Mouse (Mus musculus): ENCODE measurements at regions not wholly inside any gene's neighbourhood (a gene's known extent, or its start where the extent isn't known, plus 50 kb on each side); places are given as distances from the start of the nearest gene placed in this dataset.
"Not testable (repeated sequence)": the region's sequence is repeated elsewhere in the genome, so short reads cannot be mapped to it uniquely, and the experiment has no call there.

- not testable (repeated sequence) for DNase-seq (ENCODE audit: low spot score)
These were observed 223.6 kb upstream of the Car8 start for GRCm38 (mm10) chr4:8462414-8462813.

GRCm38 (mm10) chr4:8454346-8454745, 215.5 kb upstream of the Car8 start:
- DNase-seq (ENCODE audit: low spot score), result no peak

- DNase-seq (ENCODE audit: low spot score), result no peak
These were observed 193.6 kb upstream of the Car8 start for GRCm38 (mm10) chr4:8432393-8432792.

- no peak for DNase-seq (ENCODE audit: low spot score)
These were observed 192.1 kb upstream of the Car8 start for GRCm38 (mm10) chr4:8431032-8431332.

- no peak for DNase-seq (ENCODE audit: low spot score)
These were observed 191.6 kb upstream of the Car8 start for GRCm38 (mm10) chr4:8430269-8431031.

- no peak for DNase-seq (ENCODE audit: low spot score)
These were observed 190.9 kb upstream of the Car8 start for GRCm38 (mm10) chr4:8429771-8430170.

- no peak for DNase-seq (ENCODE audit: low spot score)
These were observed 190.0 kb upstream of the Car8 start for GRCm38 (mm10) chr4:8428629-8429523.

GRCm38 (mm10) chr4:8427812-8428211, 189.0 kb upstream of the Car8 start:
- DNase-seq (ENCODE audit: low spot score), result no peak

GRCm38 (mm10) chr4:8423392-8424045, 184.7 kb upstream of the Car8 start:
- DNase-seq (ENCODE audit: low spot score), result no peak

- no peak for DNase-seq (ENCODE audit: low spot score)
These were observed 182.4 kb upstream of the Car8 start for GRCm38 (mm10) chr4:8421285-8421684.

GRCm38 (mm10) chr4:8418374-8419031, 179.7 kb upstream of the Car8 start:
- DNase-seq (ENCODE audit: low spot score), result peak; percentile 31

GRCm38 (mm10) chr4:8417821-8418220, 179.0 kb upstream of the Car8 start:
- no peak for DNase-seq (ENCODE audit: low spot score)

GRCm38 (mm10) chr4:8413307-8413706, 174.5 kb upstream of the Car8 start:
- no peak for DNase-seq (ENCODE audit: low spot score)

GRCm38 (mm10) chr4:8400069-8400468, 161.2 kb upstream of the Car8 start:
- DNase-seq (ENCODE audit: low spot score), result no peak

- DNase-seq (ENCODE audit: low spot score), result no peak
These were observed 160.6 kb upstream of the Car8 start for GRCm38 (mm10) chr4:8399430-8399829.

- no peak for DNase-seq (ENCODE audit: low spot score)
These were observed 160.1 kb upstream of the Car8 start for GRCm38 (mm10) chr4:8398969-8399368.

- DNase-seq (ENCODE audit: low spot score), result no peak
These were observed 144.3 kb upstream of the Car8 start for GRCm38 (mm10) chr4:8383162-8383561.

- no peak for DNase-seq (ENCODE audit: low spot score)
These were observed 143.2 kb upstream of the Car8 start for GRCm38 (mm10) chr4:8382125-8382417.

- DNase-seq (ENCODE audit: low spot score), result no peak
These were observed 142.7 kb upstream of the Car8 start for GRCm38 (mm10) chr4:8381408-8382124.

- peak; percentile 51 for DNase-seq (ENCODE audit: low spot score)
These were observed 142.0 kb upstream of the Car8 start for GRCm38 (mm10) chr4:8380711-8381338.

GRCm38 (mm10) chr4:8374737-8375489, 136.1 kb upstream of the Car8 start:
- no peak for DNase-seq (ENCODE audit: low spot score)
